Mouse (Mus musculus) embryonic facial prominence, embryonic 11.5 days (tissue): Measurements from ENCODE around the gene Slc10a6. TPM values are rescaled to one million over a fixed set of nuclear protein-coding genes. Genes with fewer than 3 reads are reported as not detected.
A peak's percentile ranks its signal among the peaks of the same experiment; 100 is the strongest.

Experiments used
- ATAC-seq: fragments of 200-750 bp; cut with Nextera tagmentation; replicated peaks from 2 replicates; pipeline ENCODE4 v1.8.0; 2017; ENCODE audit warnings: low read depth; ENCODE audit not compliant: insufficient number of reproducible peaks, low FRiP score, low TSS enrichment
- DNase-seq: peaks from one replicate; pipeline ENCODE4 v3.0.0-alpha.2; 2015; ENCODE audit warnings: low spot score
- H3K27ac ChIP-seq: fragments of 300-500 bp; sonication (generic); replicated peaks from 2 replicates; pipeline ENCODE4 v1.5.1; 2014; ENCODE audit warnings: mild to moderate bottlenecking, low read depth, low read length, control low read depth
- H3K27me3 ChIP-seq: fragments of 300-500 bp; sonication (generic); 2 replicates; pipeline ENCODE4 v1.6.1; 2014; ENCODE audit warnings: mild to moderate bottlenecking, low read length, moderate library complexity, mixed read lengths; ENCODE audit not compliant: control insufficient read depth, insufficient read depth
- H3K36me3 ChIP-seq: fragments of 300-500 bp; sonication (generic); replicated peaks from 2 replicates; pipeline ENCODE4 v1.6.1; 2014; ENCODE audit warnings: low read depth, mild to moderate bottlenecking, low read length, moderate library complexity, mixed read lengths; ENCODE audit not compliant: control insufficient read depth, insufficient read depth
- H3K4me1 ChIP-seq: fragments of 300-500 bp; sonication (generic); 2 replicates; pipeline ENCODE4 v1.6.1; 2014; ENCODE audit warnings: low read length, mixed read lengths; ENCODE audit not compliant: control insufficient read depth, insufficient read depth
- H3K4me2 ChIP-seq: fragments of 300-500 bp; sonication (generic); 2 replicates; pipeline ENCODE4 v1.6.1; 2014; ENCODE audit warnings: low read depth, mild to moderate bottlenecking, control low read depth, low read length, moderate library complexity
- H3K4me3 ChIP-seq: fragments of 300-500 bp; sonication (generic); 2 replicates; pipeline ENCODE4 v1.5.1; 2014; ENCODE audit warnings: low read depth, low read length, control low read depth
- H3K9ac ChIP-seq: fragments of 300-500 bp; sonication (generic); replicated peaks from 2 replicates; pipeline ENCODE4 v1.6.1; 2014; ENCODE audit warnings: mild to moderate bottlenecking, control low read depth, low read length
- H3K9me3 ChIP-seq: fragments of 300-500 bp; sonication (generic); replicated peaks from 2 replicates; pipeline ENCODE4 v1.6.1; 2016; ENCODE audit warnings: mild to moderate bottlenecking, low read length, inconsistent platforms, mixed read lengths; ENCODE audit not compliant: control insufficient read depth
- WGBS: fragments of 180-500 bp; shearing (Covaris S2); extraction: QIAGEN DNeasy Blood & Tissue Kit; methylation state at CpG from one replicate; pipeline ENCODE4 v1.1.7; 2014; 5-methylcytosine and 5-hydroxymethylcytosine counted together
- polyA plus RNA-seq: library from polyadenylated mRNA; unstranded; fragments of >200 nt; fragmentation: Nextera tagmentation; extraction: Ambion mirVana; gene quantifications from 2 replicates; pipeline ENCODE4 v1.2.1, GENCODE M21; 2014

The Slc10a6 gene
- polyA plus RNA-seq, 1 experiment from 2014 or later, result not detected

DNA sequence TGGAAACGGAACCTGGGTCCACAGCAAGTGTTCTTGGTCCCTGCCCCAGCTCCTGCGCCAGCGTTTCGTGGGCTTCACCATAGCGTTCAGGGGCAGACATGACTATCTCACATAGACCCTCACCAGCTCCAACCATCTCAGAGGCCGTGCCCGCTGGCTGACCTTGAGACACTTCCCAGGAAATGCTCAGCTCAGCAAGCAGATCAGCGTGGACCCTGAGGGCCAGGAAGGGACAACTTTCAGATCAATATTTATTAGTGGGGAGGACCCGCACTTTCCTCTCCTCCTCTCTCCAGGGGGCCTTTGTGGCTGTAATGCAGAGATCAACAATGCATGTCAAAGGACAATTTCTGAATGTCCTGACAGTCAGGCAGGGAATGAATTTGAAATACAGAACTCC lies 35.7 kb upstream of the Slc10a6 start:
- WGBS, result 70% methylated on average over 9 of the region's 9 CpGs
- Histone ChIP-seq H3K4me2 (no peak overlapping the region), H3K4me3 (no peak overlapping the region), H3K36me3 (no peaks in the 10 kb centered on the region), H3K27me3 (no peaks in the 10 kb centered on the region), H3K4me1 (no peaks in the 10 kb centered on the region), H3K9me3 (no peaks in the 10 kb centered on the region), H3K9ac (no peak overlapping the region), H3K27ac (no peak overlapping the region)
- ATAC-seq (0 out of 2 replicates have a peak, but pooled peaks have one; percentile 48), DNase-seq (no peak)

DNA sequence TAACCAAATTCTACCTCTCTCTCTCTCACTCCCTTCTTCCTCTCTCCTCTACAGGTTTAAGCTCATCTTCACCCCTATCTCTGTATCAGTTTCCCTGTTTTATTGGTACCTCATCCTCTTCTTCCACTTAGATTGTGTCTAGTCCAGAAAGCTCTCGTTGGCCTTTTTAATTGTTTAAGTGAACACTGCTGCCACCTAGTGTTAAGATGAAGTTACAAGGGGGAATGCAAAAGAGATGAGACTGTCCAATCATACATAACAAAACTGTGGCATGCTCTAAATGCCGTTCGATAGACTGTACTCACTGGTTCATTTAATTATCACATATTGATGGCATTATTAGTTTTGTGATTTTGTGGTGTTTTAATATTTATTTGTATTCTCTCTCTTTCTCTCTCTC lies 30.4 kb upstream of the Slc10a6 start:
- H3K9me3 ChIP-seq, result no peaks in the 10 kb centered on the region
- no peak for ATAC-seq
- 43% methylated on average over 3 of the region's 3 CpGs for WGBS
- no peaks in the 10 kb centered on the region for H3K4me1 ChIP-seq
- no peaks in the 10 kb centered on the region for H3K36me3 ChIP-seq
- H3K4me2 ChIP-seq, result no peak overlapping the region
- H3K4me3 ChIP-seq, result no peak overlapping the region
- no peaks in the 10 kb centered on the region for H3K27me3 ChIP-seq
- no peak overlapping the region for H3K27ac ChIP-seq
- H3K9ac ChIP-seq, result no peak overlapping the region
- peak; percentile 85 for DNase-seq

DNA sequence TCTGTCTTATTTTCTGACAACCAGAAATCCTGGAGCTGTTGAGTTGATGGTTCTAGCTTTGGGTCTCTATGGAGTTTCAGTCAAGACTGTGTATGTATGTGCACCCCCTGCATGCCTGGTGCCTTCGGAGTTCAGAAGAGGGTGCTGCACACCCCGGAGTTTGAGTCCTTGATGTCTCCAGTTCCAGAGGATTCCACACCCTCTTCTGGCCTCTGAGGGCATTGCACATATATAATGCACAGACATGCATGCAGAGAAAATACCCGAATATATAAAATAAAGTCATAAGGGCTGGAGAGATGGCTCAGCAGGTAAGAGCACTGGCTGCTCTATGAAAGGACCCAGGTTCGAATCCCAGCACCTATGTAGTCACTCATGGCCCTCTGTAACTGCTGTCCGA lies 29.7 kb upstream of the Slc10a6 start:
- peak; percentile 31 for DNase-seq
- Histone ChIP-seq H3K27ac (no peak overlapping the region), H3K4me2 (no peak overlapping the region), H3K9me3 (no peaks in the 10 kb centered on the region), H3K4me1 (no peaks in the 10 kb centered on the region), H3K36me3 (no peaks in the 10 kb centered on the region), H3K27me3 (no peaks in the 10 kb centered on the region), H3K9ac (no peak overlapping the region), H3K4me3 (no peak overlapping the region)
- ATAC-seq, result no peak
- WGBS, result 68% methylated on average over 5 of the region's 5 CpGs

DNA sequence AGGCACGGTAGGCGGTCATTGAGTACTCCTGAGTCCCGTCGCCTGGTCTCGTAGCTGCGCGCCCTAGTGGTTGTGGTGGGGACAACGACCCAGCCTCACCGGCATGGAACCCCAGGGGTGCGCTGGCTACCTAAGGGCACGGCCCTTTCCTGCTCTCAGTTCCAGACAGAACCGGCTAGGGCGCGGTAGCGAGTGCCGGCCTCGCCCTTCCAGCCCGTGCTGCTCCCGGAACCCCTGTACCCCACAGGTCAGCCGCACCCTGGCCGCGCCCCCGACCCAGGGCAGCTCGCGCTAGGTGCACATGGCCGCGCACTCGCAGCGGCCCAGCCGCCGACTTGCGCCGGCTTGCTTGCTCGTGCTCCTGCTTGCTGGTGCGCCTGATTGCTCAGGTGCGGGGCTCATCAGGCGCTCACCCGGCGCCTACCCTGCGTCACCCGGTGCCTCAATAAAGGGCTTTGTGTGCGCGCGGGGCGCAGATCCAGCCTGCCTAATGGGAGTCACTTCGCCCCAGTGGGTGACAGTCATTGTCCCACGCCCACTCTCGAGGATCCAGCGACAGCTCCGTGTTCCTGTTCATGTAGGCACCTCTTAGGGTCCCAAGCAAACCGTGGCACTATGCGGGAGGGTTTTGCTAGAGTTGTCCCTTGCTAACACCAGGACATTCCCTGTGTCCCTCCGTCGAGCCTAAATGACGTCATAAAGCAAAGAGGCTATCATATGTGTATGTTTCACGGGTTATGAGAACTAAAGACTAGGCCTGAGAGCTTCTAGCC lies 26.3 kb upstream of the Slc10a6 start, which contains the start of gene 1700016H13Rik:
Gene 1700016H13Rik, minus strand, starts transcription at position 665 of the 773 bp plus-strand sequence.
- H3K9me3 ChIP-seq, result no peaks in the 10 kb centered on the region
- H3K4me3 ChIP-seq, result peak within 1 kb of the TSS; percentile 56
- DNase-seq, result peak; percentile 82
- under 1% methylated on average over 54 of the region's 56 CpGs for WGBS
- no peaks in the 10 kb centered on the region for H3K27me3 ChIP-seq
- H3K4me2 ChIP-seq, result peak within 1 kb of the TSS; percentile 97
- no peak within 1 kb of the TSS for H3K27ac ChIP-seq
- H3K9ac ChIP-seq, result peak within 1 kb of the TSS; percentile 75
- peak; percentile 66 for ATAC-seq
- H3K4me1 ChIP-seq, result no peaks in the 10 kb centered on the region
- H3K36me3 ChIP-seq, result no peaks in the 10 kb centered on the region

DNA sequence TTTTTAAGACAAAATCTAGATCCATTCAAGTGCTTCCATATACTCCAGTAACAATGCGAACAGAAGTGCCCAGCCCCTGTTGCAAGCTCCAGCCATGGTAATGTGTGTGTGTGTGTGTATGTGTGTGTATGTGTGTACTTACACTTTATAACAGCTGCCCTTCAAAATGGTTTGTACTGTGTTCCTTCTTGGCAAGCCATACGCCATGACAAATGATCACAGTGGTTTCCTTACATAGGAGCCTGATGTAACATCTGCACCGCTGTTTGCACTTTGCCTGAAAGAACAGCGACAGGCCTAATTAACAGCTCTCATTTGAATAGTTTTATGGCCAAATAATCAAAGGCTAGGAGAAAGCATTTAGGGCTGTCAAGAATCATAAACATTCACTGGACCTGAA lies 25.6 kb upstream of the Slc10a6 start:
- WGBS, result 73% methylated on average over 4 of the region's 4 CpGs
- H3K4me3 ChIP-seq, result no peak overlapping the region
- ATAC-seq, result no peak
- no peaks in the 10 kb centered on the region for H3K27me3 ChIP-seq
- no peak for DNase-seq
- H3K27ac ChIP-seq, result no peak overlapping the region
- H3K4me2 ChIP-seq, result no peak overlapping the region; the same call in 1 of the 2 replicates
- H3K9me3 ChIP-seq, result no peaks in the 10 kb centered on the region
- H3K9ac ChIP-seq, result no peak overlapping the region
- H3K4me1 ChIP-seq, result no peaks in the 10 kb centered on the region
- no peaks in the 10 kb centered on the region for H3K36me3 ChIP-seq

DNA sequence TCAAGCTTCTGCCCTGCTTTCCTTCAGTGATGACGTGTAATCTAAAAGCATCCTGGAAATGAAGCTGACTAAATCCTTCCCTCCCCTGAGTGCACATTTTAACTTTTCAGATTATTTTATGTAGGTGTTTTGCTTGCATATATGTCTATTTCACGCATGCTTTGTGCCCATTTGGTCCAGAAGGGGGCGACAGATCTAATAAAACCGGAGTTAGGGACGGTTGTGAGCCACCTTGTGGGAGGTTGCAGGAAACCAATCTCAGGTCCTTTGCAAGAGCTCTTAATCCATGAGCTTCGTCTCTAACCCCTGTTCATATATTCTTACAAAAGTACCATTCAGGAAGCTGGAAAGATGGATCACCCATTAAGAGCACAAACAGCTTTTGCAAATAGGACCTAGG lies 25.0 kb upstream of the Slc10a6 start:
- no peak overlapping the region for H3K9ac ChIP-seq
- 22% methylated on average over 6 of the region's 6 CpGs for whole genome bisulfite sequencing
- no peak overlapping the region for H3K27ac ChIP-seq
- H3K9me3 ChIP-seq, result no peaks in the 10 kb centered on the region
- DNase-seq, result peak; percentile 75
- H3K4me1 ChIP-seq, result no peaks in the 10 kb centered on the region
- no peak overlapping the region for H3K4me2 ChIP-seq
- no peak overlapping the region for H3K4me3 ChIP-seq
- no peaks in the 10 kb centered on the region for H3K36me3 ChIP-seq
- no peak for ATAC-seq
- no peaks in the 10 kb centered on the region for H3K27me3 ChIP-seq

DNA sequence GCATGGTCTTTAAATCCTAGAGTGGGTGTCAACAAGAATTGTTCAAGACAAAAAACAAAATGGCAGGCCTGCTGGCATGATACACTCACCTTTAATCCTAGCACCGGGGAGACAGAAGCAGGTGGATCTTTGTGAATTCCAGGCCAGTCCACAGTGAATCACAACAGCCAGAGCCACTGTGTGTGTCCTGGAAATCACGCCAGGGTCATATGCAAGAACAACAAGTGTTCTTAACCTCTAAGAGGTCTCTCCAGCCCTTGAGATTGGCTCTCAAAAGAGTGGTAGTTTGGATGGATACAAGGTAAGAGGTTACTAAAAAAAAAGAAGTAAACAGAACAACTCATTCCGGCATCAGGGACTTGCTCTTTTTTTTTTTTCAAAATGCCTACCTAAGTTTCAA lies 18.1 kb upstream of the Slc10a6 start:
- Histone ChIP-seq H3K27ac (no peak overlapping the region), H3K27me3 (no peaks in the 10 kb centered on the region), H3K4me1 (no peaks in the 10 kb centered on the region), H3K36me3 (no peaks in the 10 kb centered on the region), H3K4me3 (no peak overlapping the region), H3K9me3 (no peaks in the 10 kb centered on the region), H3K9ac (no peak overlapping the region), H3K4me2 (no peak overlapping the region)
- DNase-seq (no peak), ATAC-seq (no peak)
- WGBS, result 81% methylated on average over 3 of the region's 3 CpGs

DNA sequence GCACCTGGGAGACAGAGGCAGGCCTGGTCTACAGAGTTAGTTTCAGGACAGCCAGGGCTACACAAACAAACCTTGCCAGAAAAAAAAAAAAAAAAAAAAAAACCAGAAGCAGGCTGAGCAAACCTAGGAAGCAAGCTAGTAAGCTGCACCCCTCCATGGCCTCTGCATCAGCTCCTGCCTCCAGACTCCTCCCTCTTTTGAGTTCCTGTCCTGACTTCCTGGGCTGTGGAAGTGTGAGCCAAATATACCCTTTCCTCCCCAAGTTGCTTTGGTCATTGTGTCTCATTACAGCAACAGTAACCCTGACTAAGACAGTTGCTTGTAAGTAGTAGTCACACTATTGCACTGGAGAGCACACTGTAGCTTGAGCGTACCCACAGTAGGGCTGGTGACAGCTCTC lies 15.0 kb upstream of the Slc10a6 start:
- Histone ChIP-seq H3K4me3 (no peak overlapping the region), H3K4me2 (no peak overlapping the region), H3K4me1 (no peaks in the 10 kb centered on the region), H3K27ac (no peak overlapping the region), H3K36me3 (no peaks in the 10 kb centered on the region), H3K9ac (no peak overlapping the region), H3K9me3 (no peaks in the 10 kb centered on the region), H3K27me3 (no peaks in the 10 kb centered on the region)
- WGBS, result 90% methylated on average over 1 of the region's 1 CpGs
- no peak for ATAC-seq
- DNase-seq, result no peak
